Mouse (Mus musculus) hindbrain, embryonic 13.5 days (tissue): ENCODE data around the gene Osbpl8. TPM values are rescaled to one million over a fixed set of nuclear protein-coding genes. Genes with fewer than 3 reads are reported as not detected.

Source experiments
- ATAC-seq: fragments of 200-750 bp; cut with Nextera tagmentation; 2 replicates; pipeline ENCODE4 v1.8.0; 2017; ENCODE audit warnings: moderate TSS enrichment; ENCODE audit not compliant: low FRiP score
- H3K27ac ChIP-seq: fragments of 300-500 bp; sonication (generic); 2 replicates; pipeline ENCODE4 v1.5.1; 2015; ENCODE audit warnings: inconsistent platforms, mild to moderate bottlenecking, moderate library complexity
- H3K27me3 ChIP-seq: fragments of 300-500 bp; sonication (generic); 2 replicates; pipeline ENCODE4 v1.6.1; 2015; ENCODE audit warnings: mild to moderate bottlenecking, inconsistent platforms
- H3K36me3 ChIP-seq: fragments of 300-500 bp; sonication (generic); 2 replicates; pipeline ENCODE4 v1.6.1; 2015; ENCODE audit warnings: mild to moderate bottlenecking, inconsistent platforms
- H3K4me1 ChIP-seq: fragments of 300-500 bp; sonication (generic); replicated peaks from 2 replicates; pipeline ENCODE4 v1.6.1; 2015; ENCODE audit warnings: inconsistent platforms
- H3K4me2 ChIP-seq: fragments of 300-500 bp; sonication (generic); 2 replicates; pipeline ENCODE4 v1.6.1; 2015; ENCODE audit warnings: inconsistent platforms, mild to moderate bottlenecking, moderate library complexity
- H3K4me3 ChIP-seq: fragments of 300-500 bp; sonication (generic); 2 replicates; pipeline ENCODE4 v1.5.1; 2015; ENCODE audit warnings: mild to moderate bottlenecking, inconsistent platforms
- H3K9ac ChIP-seq: fragments of 300-500 bp; sonication (generic); 2 replicates; pipeline ENCODE4 v1.6.1; 2015; ENCODE audit warnings: mild to moderate bottlenecking, inconsistent platforms
- H3K9me3 ChIP-seq: fragments of 300-500 bp; sonication (generic); 2 replicates; pipeline ENCODE4 v1.6.1; 2016; ENCODE audit warnings: inconsistent platforms
- WGBS: fragments of 180-500 bp; shearing (Covaris S2); methylation state at CpG from one replicate; pipeline ENCODE4 v1.1.7; 2015; 5-methylcytosine and 5-hydroxymethylcytosine counted together
- polyA plus RNA-seq: library from polyadenylated mRNA; unstranded; fragments of >200 nt; fragmentation: Nextera tagmentation; extraction: Ambion mirVana; gene quantifications from 2 replicates; pipeline ENCODE4 v1.2.1, GENCODE M21; 2015

Gene Osbpl8
- polyA plus RNA-seq, 1 experiment from 2014 or later = 17.7 TPM

DNA sequence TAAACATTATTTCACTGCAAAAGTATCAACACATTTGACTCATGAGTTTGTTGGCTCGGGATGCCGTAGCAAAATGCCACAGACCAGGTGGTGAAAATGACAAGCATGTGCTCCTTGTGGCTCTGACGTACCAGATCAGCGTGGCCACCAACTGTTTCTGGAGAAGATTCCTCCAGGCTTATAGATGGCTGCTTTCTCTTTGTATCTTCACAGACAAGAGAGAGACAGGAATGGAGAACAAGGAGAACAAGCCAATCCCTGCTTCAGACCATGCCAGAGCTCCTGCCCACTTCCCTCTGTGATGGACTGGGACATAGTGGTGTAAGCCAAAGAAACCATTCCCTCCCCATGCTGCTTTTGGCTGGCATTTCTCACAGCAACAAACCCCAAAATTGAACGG is 179.0 kb downstream of the Osbpl8 start:
- WGBS = 92% methylated on average over 5 of the region's 5 CpGs

More for the DNA sequence above, 179.0 kb downstream of the Osbpl8 start:
- H3K4me3 ChIP-seq = no peak overlapping the region
- H3K9me3 ChIP-seq = no peaks in the 10 kb centered on the region
- H3K4me2 ChIP-seq = no peak overlapping the region
- no peak for ATAC-seq
- no peaks in the 10 kb centered on the region for H3K36me3 ChIP-seq
- no peaks in the 10 kb centered on the region for H3K27me3 ChIP-seq
- H3K27ac ChIP-seq = no peak overlapping the region
- no peak overlapping the region for H3K9ac ChIP-seq
- H3K4me1 ChIP-seq = no peaks in the 10 kb centered on the region

Other genes with a start within 250 kb of the Osbpl8 start
- gene Csrp2, start 245.0 kb upstream of the Osbpl8 start, polyA plus RNA-seq = 154 and 156 TPM in 2 replicates
- gene Zdhhc17, start 154.6 kb upstream of the Osbpl8 start, polyA plus RNA-seq = 55.5 and 58.3 TPM in 2 replicates
- gene Bbs10, start 133.9 kb downstream of the Osbpl8 start, polyA plus RNA-seq = 6.5 and 7.2 TPM in 2 replicates